In genomic region chr2:104123540-104123939, GRCm38 (mm10) we compare ENCODE assay signal across 8 mouse cellular contexts. TPM values are rescaled to one million over a fixed set of nuclear protein-coding genes. Genes with fewer than 3 reads are reported as not detected.
DNase-seq lines count a peak whose midpoint lies in the region; ATAC-seq and TF ChIP-seq lines count a peak whose summit lies in the region.

No protein-coding gene starts in this region.

- H3K9ac ChIP-seq in heart, adult 2 months (ENCODE audit: low read depth, low read length), result no peak overlapping the region
- no peak overlapping the region; the same call in 1 of the 2 replicates for H3K9ac ChIP-seq in hindbrain, embryonic 13.5 days

- DNase-seq in heart, adult 2 months, result no peak
- no peak for DNase-seq in heart, postnatal 14 days
- DNase-seq in ovary, postnatal 10 days (ENCODE audit: low spot score), result no peak
- DNase-seq in left cerebral cortex, adult 2 months (ENCODE audit: extremely low spot score in 1 of 2, low spot score in 2 of 2), result no peak

- no peaks in the 10 kb centered on the region for H3K27me3 ChIP-seq in heart, adult 2 months (ENCODE audit: control insufficient read depth, insufficient read depth, low read length)
- H3K27me3 ChIP-seq in hindbrain, embryonic 13.5 days, result peaks cover 28% of the 10 kb centered on the region

- no peak for TF ChIP-seq POLR2A in heart, adult 2 months (IDR thresholded peaks at IDR 0.05; ENCODE audit: insufficient read depth, low read depth, low read length)

- TF ChIP-seq EP300 in heart, adult 2 months (IDR thresholded peaks at IDR 0.05; ENCODE audit: insufficient read depth, low read depth, low read length), result no peak

- intact Hi-C loops in heart, adult 2 months (cut with DNase I), result loop anchor here (10.0 kb wide), 1 partner anchor 89 kb away; no protein-coding TSS in a partner anchor
- intact Hi-C loops in heart, postnatal 14 days (cut with DNase I), result no loop called here
- intact Hi-C loops in left cerebral cortex, adult 2 months (cut with DNase I), result no loop called here

- H3K4me1 ChIP-seq in heart, adult 2 months (ENCODE audit: control insufficient read depth, insufficient read depth, low read length), result peaks cover 7% of the 10 kb centered on the region
- H3K4me1 ChIP-seq in brown adipose tissue, adult 24 weeks (ENCODE audit: control insufficient read depth, insufficient read depth, insufficient read length, low read length), result peaks cover 11% of the 10 kb centered on the region
- peaks cover 8% of the 10 kb centered on the region for H3K4me1 ChIP-seq in hindbrain, embryonic 13.5 days (replicated peaks)

- peak overlapping the region; percentile 82; the same call in 1 of the 2 replicates for H3K27ac ChIP-seq in heart, adult 2 months
- H3K27ac ChIP-seq in brown adipose tissue, adult 24 weeks (replicated peaks; ENCODE audit: low read depth, low read length), result peak overlapping the region; percentile 88
- no peak overlapping the region for H3K27ac ChIP-seq in hindbrain, embryonic 13.5 days
- no peak overlapping the region for H3K27ac ChIP-seq in left cerebral cortex, adult 2 months

- H3K4me3 ChIP-seq in heart, adult 2 months, result no peak overlapping the region
- peak overlapping the region; percentile 69; the same call in 1 of the 2 replicates for H3K4me3 ChIP-seq in brown adipose tissue, adult 24 weeks (ENCODE audit: insufficient read depth, low read depth, low read length)
- peak overlapping the region; percentile 69 for H3K4me3 ChIP-seq in hindbrain, embryonic 13.5 days
- H3K4me3 ChIP-seq in left cerebral cortex, adult 2 months, result no peak overlapping the region

- no peaks in the 10 kb centered on the region for H3K9me3 ChIP-seq in hindbrain, embryonic 13.5 days

- ATAC-seq in hindbrain, embryonic 13.5 days (ENCODE audit: low FRiP score), result no peak
- 0 out of 2 replicates have a peak, but pooled peaks have one; percentile 4 for ATAC-seq in megakaryocyte-erythroid progenitor cell, adult 5-6 weeks (replicated peaks; ENCODE audit: low FRiP score, low TSS enrichment, poor library complexity, severe bottlenecking)
- no peak for ATAC-seq in inflammation-experienced regulatory T-cells, adult 6 months

- H3K4me2 ChIP-seq in hindbrain, embryonic 13.5 days, result peak overlapping the region; percentile 91

- WGBS in heart, adult 2 months, result 69% methylated on average over 3 of the region's 3 CpGs
- WGBS in hindbrain, embryonic 13.5 days, result 48% methylated on average over 3 of the region's 3 CpGs

- H3K36me3 ChIP-seq in heart, adult 2 months (ENCODE audit: control insufficient read depth, insufficient read depth, low read length), result peaks cover 6% of the 10 kb centered on the region; the same call in 1 of the 2 replicates
- no peaks in the 10 kb centered on the region for H3K36me3 ChIP-seq in hindbrain, embryonic 13.5 days

- H3K79me2 ChIP-seq in heart, adult 2 months (replicated peaks; ENCODE audit: control insufficient read depth, insufficient read depth, low read length), result no peaks in the 10 kb centered on the region

- no peak for TF ChIP-seq CTCF in heart, adult 2 months (IDR thresholded peaks at IDR 0.05)
- TF ChIP-seq CTCF in left cerebral cortex, adult 2 months (IDR thresholded peaks at IDR 0.05), result no peak

RNA-seq across cellular contexts. Expression of gene A930018P22Rik, which starts 1.0 kb away (rescaled TPM):
- total RNA-seq in heart, adult 2 months (2021), result under 1 TPM; 0.48 to 0.63 TPM
- not detected in 2 replicates for polyA plus RNA-seq in heart, adult 2 months (2012; rRNA removed)
- under 1 TPM; 0.48 to 0.63 TPM for total RNA-seq in heart, postnatal 14 days (2021)
- 1.3 TPM in 1 of 2 replicates, not detected in the other for polyA plus RNA-seq in brown adipose tissue, adult 24 weeks (2012; ENCODE audit: insufficient read depth, insufficient read length, missing spikeins)
- not detected in 2 replicates for polyA plus RNA-seq in hindbrain, embryonic 13.5 days (2015; fragmentation: Nextera tagmentation; extraction: Ambion mirVana)
- 0.42 TPM in 1 of 2 replicates, not detected in the other for total RNA-seq in megakaryocyte-erythroid progenitor cell, adult 5-6 weeks (2014; fragmentation: Nextera tagmentation)
- total RNA-seq in megakaryocyte-erythroid progenitor cell, adult 5-6 weeks (2017), result not detected in 2 replicates
- under 1 TPM in 1 of 2 experiments, not detected in 1; 0.59 TPM for total RNA-seq in left cerebral cortex, adult 2 months (2021)
- polyA plus RNA-seq in inflammation-experienced regulatory T-cells, adult 6 months (2017; shearing (Covaris generic)), result not detected

RNA-seq across cellular contexts. Expression of gene Cd59a, which starts 27.9 kb away (rescaled TPM):
- 10 to 100 TPM; 48.9 to 53.9 TPM for total RNA-seq in heart, adult 2 months (2021)
- polyA plus RNA-seq in heart, adult 2 months (2012; rRNA removed), result 40.1 and 97.1 TPM in 2 replicates
- total RNA-seq in heart, postnatal 14 days (2021), result 10 to 100 TPM; 42.6 to 52.3 TPM
- polyA plus RNA-seq in brown adipose tissue, adult 24 weeks (2012; ENCODE audit: insufficient read depth, insufficient read length, missing spikeins), result 174 and 250 TPM in 2 replicates
- polyA plus RNA-seq in hindbrain, embryonic 13.5 days (2015; fragmentation: Nextera tagmentation; extraction: Ambion mirVana), result 17.9 and 18.7 TPM in 2 replicates
- total RNA-seq in megakaryocyte-erythroid progenitor cell, adult 5-6 weeks (2014; fragmentation: Nextera tagmentation), result 8.8 and 21.7 TPM in 2 replicates
- 24.2 and 25.3 TPM in 2 replicates for total RNA-seq in megakaryocyte-erythroid progenitor cell, adult 5-6 weeks (2017)
- total RNA-seq in left cerebral cortex, adult 2 months (2021), result 1 to 10 TPM; 4.0 to 4.8 TPM
- under 1 TPM in 1 of 3 experiments, not detected in 2; 0.38 TPM for polyA plus RNA-seq in inflammation-experienced regulatory T-cells, adult 6 months (2017; shearing (Covaris generic))

RNA-seq across cellular contexts. Expression of gene Cd59b, which starts 53.9 kb away (rescaled TPM):
- total RNA-seq in heart, adult 2 months (2021), result 1 to 10 TPM; 3.1 to 3.3 TPM
- 6.9 and 19.4 TPM in 2 replicates for polyA plus RNA-seq in heart, adult 2 months (2012; rRNA removed)
- total RNA-seq in heart, postnatal 14 days (2021), result 1 to 10 TPM; 1.7 to 2.7 TPM
- polyA plus RNA-seq in brown adipose tissue, adult 24 weeks (2012; ENCODE audit: insufficient read depth, insufficient read length, missing spikeins), result 55.9 and 57.5 TPM in 2 replicates
- 0.87 and 2.8 TPM in 2 replicates for polyA plus RNA-seq in hindbrain, embryonic 13.5 days (2015; fragmentation: Nextera tagmentation; extraction: Ambion mirVana)
- total RNA-seq in megakaryocyte-erythroid progenitor cell, adult 5-6 weeks (2014; fragmentation: Nextera tagmentation), result 5.5 and 8.3 TPM in 2 replicates
- 23.2 and 31.1 TPM in 2 replicates for total RNA-seq in megakaryocyte-erythroid progenitor cell, adult 5-6 weeks (2017)
- total RNA-seq in left cerebral cortex, adult 2 months (2021), result 1 to 10 TPM in 1 of 2 experiments, under 1 TPM in 1; 0.63 to 1.2 TPM
- polyA plus RNA-seq in inflammation-experienced regulatory T-cells, adult 6 months (2017; shearing (Covaris generic)), result not detected

RNA-seq across cellular contexts. Expression of gene Gm10799, which starts 55.2 kb away (rescaled TPM):
- total RNA-seq in heart, adult 2 months (2021), result not detected
- not detected in 2 replicates for polyA plus RNA-seq in heart, adult 2 months (2012; rRNA removed)
- total RNA-seq in heart, postnatal 14 days (2021), result not detected
- not detected in 2 replicates for polyA plus RNA-seq in brown adipose tissue, adult 24 weeks (2012; ENCODE audit: insufficient read depth, insufficient read length, missing spikeins)
- polyA plus RNA-seq in hindbrain, embryonic 13.5 days (2015; fragmentation: Nextera tagmentation; extraction: Ambion mirVana), result not detected in 2 replicates
- not detected in 2 replicates for total RNA-seq in megakaryocyte-erythroid progenitor cell, adult 5-6 weeks (2014; fragmentation: Nextera tagmentation)
- total RNA-seq in megakaryocyte-erythroid progenitor cell, adult 5-6 weeks (2017), result not detected in 2 replicates
- not detected for total RNA-seq in left cerebral cortex, adult 2 months (2021)
- polyA plus RNA-seq in inflammation-experienced regulatory T-cells, adult 6 months (2017; shearing (Covaris generic)), result not detected

RNA-seq across cellular contexts. Expression of gene Gm10912, which starts 57.9 kb away (rescaled TPM):
- under 1 TPM; 0.14 to 0.31 TPM for total RNA-seq in heart, adult 2 months (2021)
- polyA plus RNA-seq in heart, adult 2 months (2012; rRNA removed), result 0.15 and 0.20 TPM in 2 replicates
- under 1 TPM; 0.17 to 0.34 TPM for total RNA-seq in heart, postnatal 14 days (2021)
- not detected in 2 replicates for polyA plus RNA-seq in brown adipose tissue, adult 24 weeks (2012; ENCODE audit: insufficient read depth, insufficient read length, missing spikeins)
- not detected in 2 replicates for polyA plus RNA-seq in hindbrain, embryonic 13.5 days (2015; fragmentation: Nextera tagmentation; extraction: Ambion mirVana)
- 0.98 TPM in 1 of 2 replicates, not detected in the other for total RNA-seq in megakaryocyte-erythroid progenitor cell, adult 5-6 weeks (2014; fragmentation: Nextera tagmentation)
- 0.53 TPM in 1 of 2 replicates, not detected in the other for total RNA-seq in megakaryocyte-erythroid progenitor cell, adult 5-6 weeks (2017)
- under 1 TPM; 0.54 to 0.68 TPM for total RNA-seq in left cerebral cortex, adult 2 months (2021)
- polyA plus RNA-seq in inflammation-experienced regulatory T-cells, adult 6 months (2017; shearing (Covaris generic)), result under 1 TPM in 2 of 3 experiments, not detected in 1; 0.47 to 0.50 TPM

Comparison
In these comparisons a context has a peak if more than half of its experiments do, and no peak if none do; other contexts are left out.
1. H3K27ac ChIP-seq: peak in heart, adult 2 months (single experiment) and brown adipose tissue, adult 24 weeks (single experiment); none in hindbrain, embryonic 13.5 days (single experiment) and left cerebral cortex, adult 2 months (single experiment).
2. H3K4me3 ChIP-seq: peak in brown adipose tissue, adult 24 weeks (single experiment) and hindbrain, embryonic 13.5 days (single experiment); none in heart, adult 2 months (single experiment) and left cerebral cortex, adult 2 months (single experiment).